Mouse (Mus musculus) myocyte (in vitro differentiated cells): ENCODE data around the gene Dnaja4. TPM values are rescaled to one million over a fixed set of nuclear protein-coding genes. Genes with fewer than 3 reads are reported as not detected.

ENCODE experiments used
- H3K27me3 ChIP-seq: one replicate; pipeline ENCODE4 v1.6.1; 2011; ENCODE audit not compliant: control insufficient read depth, insufficient read depth, insufficient read length
- H3K36me3 ChIP-seq: one replicate; pipeline ENCODE4 v1.6.1; 2011; ENCODE audit not compliant: control insufficient read depth, insufficient read depth
- H3K4me2 ChIP-seq: one replicate; pipeline ENCODE4 v1.6.1; 2011; ENCODE audit warnings: low read depth, control low read depth
- H3K4me3 ChIP-seq: one replicate; pipeline ENCODE4 v1.5.1; 2011; ENCODE audit warnings: mild to moderate bottlenecking, control low read depth, moderate library complexity
- H3K79me2 ChIP-seq: one replicate; pipeline ENCODE4 v1.6.1; 2011; ENCODE audit not compliant: control insufficient read depth, insufficient read depth
- H3ac ChIP-seq: one replicate; pipeline ENCODE4 v1.6.1; 2011; ENCODE audit not compliant: control insufficient read depth, insufficient read length
- CEBPB ChIP-seq: IDR thresholded peaks from 2 replicates; pipeline ENCODE4 v1.6.1; 2011; ENCODE audit warnings: mild to moderate bottlenecking, moderate library complexity; ENCODE audit not compliant: poor library complexity, insufficient read depth, severe bottlenecking
- E2F4 ChIP-seq: IDR thresholded peaks from one replicate; pipeline ENCODE4 v1.6.1; 2011; ENCODE audit warnings: mild to moderate bottlenecking, control low read depth, moderate library complexity; ENCODE audit not compliant: insufficient read depth
- MAX ChIP-seq: IDR thresholded peaks from one replicate; pipeline ENCODE4 v1.6.1; 2011; ENCODE audit warnings: low read depth, mild to moderate bottlenecking, control low read depth
- MYOD1 ChIP-seq, 3 experiments: IDR thresholded peaks; one replicate each; pipeline ENCODE4 v1.6.1; 2011; ENCODE audit warnings: control low read depth in 2 of 3, low read depth in 2 of 3, mild to moderate bottlenecking in 2 of 3, moderate library complexity in 1 of 3; ENCODE audit not compliant: insufficient read length in 2 of 3, control insufficient read depth in 1 of 3
- MYOG ChIP-seq, 3 experiments: IDR thresholded peaks; one replicate each; pipeline ENCODE4 v1.6.1; 2011; ENCODE audit warnings: control low read depth in 2 of 3, low read depth in 2 of 3, mild to moderate bottlenecking in 2 of 3; ENCODE audit not compliant: insufficient read length in 2 of 3, control insufficient read depth in 1 of 3, insufficient read depth in 1 of 3
- POLR2A ChIP-seq: IDR thresholded peaks from one replicate; pipeline ENCODE4 v1.6.1; 2011; ENCODE audit warnings: low read depth, mild to moderate bottlenecking, control low read depth, moderate library complexity; ENCODE audit not compliant: insufficient read length
- POLR2AphosphoS2 ChIP-seq: IDR thresholded peaks from one replicate; pipeline ENCODE4 v1.6.1; 2011; ENCODE audit warnings: low read depth, control low read depth; ENCODE audit not compliant: insufficient read length
- REST ChIP-seq: IDR thresholded peaks from one replicate; pipeline ENCODE4 v1.6.1; 2011; ENCODE audit warnings: mild to moderate bottlenecking, control low read depth, moderate library complexity; ENCODE audit not compliant: insufficient read depth, insufficient read length
- SRF ChIP-seq: IDR thresholded peaks from one replicate; pipeline ENCODE4 v1.6.1; 2011; ENCODE audit warnings: low read depth; ENCODE audit not compliant: control insufficient read depth, insufficient read length
- TCF12 ChIP-seq: IDR thresholded peaks from one replicate; pipeline ENCODE4 v1.6.1; 2011; ENCODE audit warnings: mild to moderate bottlenecking, control low read depth; ENCODE audit not compliant: poor library complexity, insufficient read depth, severe bottlenecking
- TCF3 ChIP-seq: IDR thresholded peaks from one replicate; pipeline ENCODE4 v1.6.1; 2011; ENCODE audit warnings: low read depth, control low read depth; ENCODE audit not compliant: insufficient read length
- USF1 ChIP-seq: IDR thresholded peaks from one replicate; pipeline ENCODE4 v1.6.1; 2011; ENCODE audit warnings: low read depth, mild to moderate bottlenecking, control low read depth, moderate library complexity
- polyA plus RNA-seq: library from polyadenylated mRNA; unstranded; fragments of >200 nt; fragmentation: generic; extraction: Trizol; gene quantifications from one replicate; pipeline ENCODE4 v1.2.1, GENCODE M21; 2012; ENCODE audit warnings: missing spikeins

Dnaja4 gene
- polyA plus RNA-seq, 1 experiment = 11.7 TPM

DNA sequence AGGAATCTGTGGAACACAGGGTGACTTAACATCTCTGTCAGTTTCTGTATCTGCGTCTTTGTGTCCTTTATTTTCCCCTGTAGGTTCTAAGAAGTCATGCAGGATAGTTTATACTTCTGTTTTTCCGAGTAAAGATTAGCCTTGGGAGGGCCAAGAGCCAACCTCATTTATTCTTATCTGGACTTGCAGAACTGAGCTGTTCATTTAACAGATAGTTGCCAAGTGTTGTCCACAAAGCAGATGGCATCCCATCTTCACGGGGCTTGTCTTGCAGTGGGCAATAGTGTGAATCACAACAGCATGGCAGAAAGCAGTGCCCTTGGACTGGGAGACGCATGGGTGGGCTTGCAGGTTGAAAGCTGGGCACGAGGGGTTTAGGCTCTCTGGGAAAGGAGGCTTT lies 5.7 kb downstream of the Dnaja4 start:
- Histone ChIP-seq H3ac (no peak overlapping the region), H3K36me3 (peaks cover 8% of the 10 kb centered on the region), H3K79me2 (no peaks in the 10 kb centered on the region), H3K27me3 (no peaks in the 10 kb centered on the region), H3K4me2 (no peak overlapping the region), H3K4me3 (no peak overlapping the region)
- no peak for TF ChIP-seq SRF
- TF ChIP-seq CEBPB = no peak
- no peak for TF ChIP-seq REST
- TF ChIP-seq MYOD1 (IDR thresholded peaks at IDR 0.05; ENCODE audit: control insufficient read depth in 1 of 3, insufficient read length in 2 of 3, low read depth in 2 of 3) = no peak
- TF ChIP-seq E2F4 = no peak
- no peak for TF ChIP-seq TCF3
- TF ChIP-seq POLR2AphosphoS2 = no peak
- TF ChIP-seq USF1 = no peak

DNA sequence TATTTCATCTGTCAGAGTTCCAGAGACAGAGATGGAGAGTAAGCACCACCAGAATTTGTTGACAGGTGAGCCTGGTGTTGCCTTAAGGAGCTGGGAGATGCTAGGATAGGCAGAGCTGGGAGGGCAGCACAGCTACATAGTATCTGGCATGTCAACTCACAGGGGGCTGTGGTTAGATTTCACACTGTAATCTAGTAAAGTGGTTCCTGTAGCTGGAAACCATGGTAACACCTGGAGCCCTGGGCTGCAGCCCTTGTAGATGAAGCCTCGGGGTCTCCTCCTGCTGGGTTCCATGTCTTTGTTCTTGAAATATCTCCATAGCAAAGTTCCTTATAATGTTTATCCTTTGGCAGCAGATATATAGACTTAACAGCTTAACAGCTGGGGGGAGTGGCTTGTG lies 6.9 kb downstream of the Dnaja4 start:
- Histone ChIP-seq H3K36me3 (peaks cover 8% of the 10 kb centered on the region), H3K79me2 (no peaks in the 10 kb centered on the region), H3K27me3 (no peaks in the 10 kb centered on the region), H3K4me2 (no peak overlapping the region), H3ac (no peak overlapping the region), H3K4me3 (no peak overlapping the region)
- TF ChIP-seq POLR2A (no peak), POLR2AphosphoS2 (no peak), MYOD1 (IDR thresholded peaks at IDR 0.05; ENCODE audit: control insufficient read depth in 1 of 3, insufficient read length in 2 of 3, low read depth in 2 of 3) (no peak), MAX (no peak), E2F4 (no peak), REST (no peak), CEBPB (no peak), TCF3 (no peak), MYOG (IDR thresholded peaks at IDR 0.05; ENCODE audit: control insufficient read depth in 1 of 3, insufficient read depth in 1 of 3, insufficient read length in 2 of 3, low read depth in 2 of 3) (no peak), TCF12 (no peak), USF1 (no peak), SRF (no peak)

DNA sequence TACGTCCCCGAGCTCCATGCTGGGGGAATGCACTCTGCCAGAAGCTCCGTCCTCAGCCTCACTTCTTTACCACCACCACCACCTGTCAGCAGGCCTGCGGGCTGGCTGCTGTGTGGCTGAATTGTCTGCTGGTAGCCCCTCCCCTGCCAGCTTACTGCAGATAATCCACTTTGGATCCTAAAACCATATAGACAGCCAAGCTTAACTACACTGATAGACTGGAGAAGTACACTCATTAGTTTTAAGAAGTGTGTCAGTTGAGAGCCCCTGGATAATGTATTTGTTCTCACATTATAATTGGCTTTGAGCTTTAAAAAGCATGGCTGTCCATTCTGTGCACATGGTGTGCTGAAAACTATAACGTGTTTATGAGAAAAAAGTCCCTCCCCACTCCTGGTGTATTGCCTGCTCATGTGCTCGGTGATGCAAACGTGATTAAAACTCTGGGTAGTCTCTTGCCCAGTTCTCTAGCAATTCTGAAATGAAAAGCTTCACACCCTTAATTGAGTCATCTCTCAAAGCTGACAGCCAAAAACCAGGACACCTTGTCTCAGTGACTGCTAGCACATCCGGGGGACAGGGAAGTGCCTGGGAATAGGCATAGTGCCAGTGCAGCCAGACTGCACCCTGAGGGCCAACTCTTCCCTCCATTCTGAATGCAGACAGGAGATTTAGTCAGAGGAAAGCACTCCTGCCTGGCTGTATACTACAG lies 8.8 kb downstream of the Dnaja4 start:
- H3K4me2 ChIP-seq = no peak overlapping the region
- peaks cover 8% of the 10 kb centered on the region for H3K36me3 ChIP-seq
- no peak overlapping the region for H3ac ChIP-seq
- no peaks in the 10 kb centered on the region for H3K79me2 ChIP-seq
- TF ChIP-seq MYOG (IDR thresholded peaks at IDR 0.05; ENCODE audit: control insufficient read depth in 1 of 3, insufficient read depth in 1 of 3, insufficient read length in 2 of 3, low read depth in 2 of 3) (no peak), MAX (no peak), MYOD1 (IDR thresholded peaks at IDR 0.05; ENCODE audit: control insufficient read depth in 1 of 3, insufficient read length in 2 of 3, low read depth in 2 of 3) (no peak), POLR2A (no peak), CEBPB (no peak), POLR2AphosphoS2 (no peak)
- H3K27me3 ChIP-seq = no peaks in the 10 kb centered on the region
- H3K4me3 ChIP-seq = no peak overlapping the region

DNA sequence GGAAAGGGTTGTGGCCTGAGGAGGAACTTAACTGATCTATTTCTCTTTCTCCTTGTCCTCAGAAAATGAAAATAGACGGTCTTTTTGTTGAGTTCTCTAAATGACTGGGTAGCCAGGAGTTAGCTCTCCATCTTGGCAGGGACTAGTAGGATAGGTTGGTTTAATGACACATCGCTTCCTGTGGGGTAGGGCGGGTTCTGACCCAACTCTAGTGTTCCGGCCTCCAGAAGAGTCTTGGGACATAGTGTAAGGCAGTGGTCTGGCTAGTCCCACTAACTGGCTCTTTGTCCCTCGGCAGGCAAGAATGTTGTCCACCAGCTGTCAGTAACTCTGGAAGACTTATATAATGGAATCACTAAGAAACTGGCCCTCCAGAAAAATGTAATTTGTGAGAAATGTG lies 9.4 kb downstream of the Dnaja4 start:
- no peak overlapping the region for H3K4me2 ChIP-seq
- TF ChIP-seq TCF12 (no peak), SRF (no peak), USF1 (no peak), E2F4 (no peak), TCF3 (no peak), POLR2A (no peak), MAX (no peak)
- H3ac ChIP-seq = no peak overlapping the region
- H3K79me2 ChIP-seq = no peaks in the 10 kb centered on the region
- H3K36me3 ChIP-seq = peaks cover 8% of the 10 kb centered on the region
- no peaks in the 10 kb centered on the region for H3K27me3 ChIP-seq
- H3K4me3 ChIP-seq = no peak overlapping the region

DNA sequence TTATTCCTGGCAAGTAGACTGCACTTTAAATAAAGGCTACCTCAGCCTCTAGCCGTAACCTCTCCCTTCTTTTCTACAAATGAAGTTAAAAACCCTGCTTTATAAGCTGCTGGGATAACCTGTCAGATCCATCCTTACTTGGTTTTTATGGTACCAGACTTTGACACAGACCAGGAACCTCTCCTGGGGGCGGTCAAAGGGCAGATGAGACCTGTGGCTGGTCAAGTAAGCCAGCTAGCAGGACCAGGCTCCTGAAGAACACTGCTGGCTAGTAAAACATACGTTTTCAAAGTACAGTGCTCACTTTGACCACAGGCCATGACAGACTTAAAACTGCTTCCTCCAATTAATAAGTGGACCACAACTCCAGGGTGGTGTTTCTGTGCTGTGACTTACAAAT lies 17.1 kb downstream of the Dnaja4 start:
- H3K4me3 ChIP-seq = no peak overlapping the region
- H3K4me2 ChIP-seq = no peak overlapping the region
- no peaks in the 10 kb centered on the region for H3K27me3 ChIP-seq
- no peaks in the 10 kb centered on the region for H3K79me2 ChIP-seq
- H3ac ChIP-seq = no peak overlapping the region
- no peak for TF ChIP-seq POLR2AphosphoS2
- TF ChIP-seq E2F4 = no peak
- TF ChIP-seq TCF3 = no peak
- TF ChIP-seq SRF = no peak
- TF ChIP-seq USF1 = no peak
- no peak for TF ChIP-seq MYOG (IDR thresholded peaks at IDR 0.05; ENCODE audit: control insufficient read depth in 1 of 3, insufficient read depth in 1 of 3, insufficient read length in 2 of 3, low read depth in 2 of 3)
- TF ChIP-seq TCF12 = no peak
- no peak for TF ChIP-seq REST
- no peak for TF ChIP-seq MAX
- TF ChIP-seq MYOD1 (IDR thresholded peaks at IDR 0.05; ENCODE audit: control insufficient read depth in 1 of 3, insufficient read length in 2 of 3, low read depth in 2 of 3) = no peak
- no peak for TF ChIP-seq CEBPB
- no peak for TF ChIP-seq POLR2A
- peaks cover 35% of the 10 kb centered on the region for H3K36me3 ChIP-seq
